Mouse (Mus musculus): ENCODE data around the gene Ier2.

Gene Ier2

GRCm38 (mm10) chr8:84661458-84661871, 1.2 kb downstream of the Ier2 start:
- peak; percentile 79 for DNase-seq

GRCm38 (mm10) chr8:84660819-84661457, 1.7 kb downstream of the Ier2 start:
- peak; percentile 56 for DNase-seq

- DNase-seq = peak; percentile 87
Measured at GRCm38 (mm10) chr8:84659936-84660818, 2.5 kb downstream of the Ier2 start.

- DNase-seq = no peak
Measured at GRCm38 (mm10) chr8:84658951-84659350, 3.7 kb downstream of the Ier2 start.

- no peak for DNase-seq
Measured at GRCm38 (mm10) chr8:84657680-84658079, 5.0 kb downstream of the Ier2 start.

GRCm38 (mm10) chr8:84657203-84657602, 5.4 kb downstream of the Ier2 start:
- no peak for DNase-seq

GRCm38 (mm10) chr8:84656641-84657126, 6.0 kb downstream of the Ier2 start:
- DNase-seq = peak; percentile 85

GRCm38 (mm10) chr8:84656191-84656525, 6.5 kb downstream of the Ier2 start:
- DNase-seq = peak; percentile 32

- peak; percentile 35 for DNase-seq
Measured at GRCm38 (mm10) chr8:84655336-84656190, 7.1 kb downstream of the Ier2 start.

GRCm38 (mm10) chr8:84654597-84654996, 8.1 kb downstream of the Ier2 start:
- peak; percentile 37 for DNase-seq

GRCm38 (mm10) chr8:84653092-84653631, 9.5 kb downstream of the Ier2 start:
- DNase-seq = no peak

- DNase-seq = no peak
Measured at GRCm38 (mm10) chr8:84650213-84650612, 12.4 kb downstream of the Ier2 start.

- no peak for DNase-seq
Measured at GRCm38 (mm10) chr8:84647461-84647901, 15.2 kb downstream of the Ier2 start.

GRCm38 (mm10) chr8:84646800-84647199, 15.9 kb downstream of the Ier2 start:
- no peak for DNase-seq

GRCm38 (mm10) chr8:84643019-84643418, 19.6 kb downstream of the Ier2 start:
- no peak for DNase-seq

GRCm38 (mm10) chr8:84641578-84642361, 20.9 kb downstream of the Ier2 start:
- DNase-seq = no peak

- no peak for DNase-seq
Measured at GRCm38 (mm10) chr8:84640617-84641294, 21.9 kb downstream of the Ier2 start.

- no peak for DNase-seq
Measured at GRCm38 (mm10) chr8:84640010-84640588, 22.6 kb downstream of the Ier2 start.

- DNase-seq = peak; percentile 94
Measured at GRCm38 (mm10) chr8:84639162-84640009, 23.3 kb downstream of the Ier2 start.
